Mouse (Mus musculus): ENCODE results near the gene Spag16.

DNA sequence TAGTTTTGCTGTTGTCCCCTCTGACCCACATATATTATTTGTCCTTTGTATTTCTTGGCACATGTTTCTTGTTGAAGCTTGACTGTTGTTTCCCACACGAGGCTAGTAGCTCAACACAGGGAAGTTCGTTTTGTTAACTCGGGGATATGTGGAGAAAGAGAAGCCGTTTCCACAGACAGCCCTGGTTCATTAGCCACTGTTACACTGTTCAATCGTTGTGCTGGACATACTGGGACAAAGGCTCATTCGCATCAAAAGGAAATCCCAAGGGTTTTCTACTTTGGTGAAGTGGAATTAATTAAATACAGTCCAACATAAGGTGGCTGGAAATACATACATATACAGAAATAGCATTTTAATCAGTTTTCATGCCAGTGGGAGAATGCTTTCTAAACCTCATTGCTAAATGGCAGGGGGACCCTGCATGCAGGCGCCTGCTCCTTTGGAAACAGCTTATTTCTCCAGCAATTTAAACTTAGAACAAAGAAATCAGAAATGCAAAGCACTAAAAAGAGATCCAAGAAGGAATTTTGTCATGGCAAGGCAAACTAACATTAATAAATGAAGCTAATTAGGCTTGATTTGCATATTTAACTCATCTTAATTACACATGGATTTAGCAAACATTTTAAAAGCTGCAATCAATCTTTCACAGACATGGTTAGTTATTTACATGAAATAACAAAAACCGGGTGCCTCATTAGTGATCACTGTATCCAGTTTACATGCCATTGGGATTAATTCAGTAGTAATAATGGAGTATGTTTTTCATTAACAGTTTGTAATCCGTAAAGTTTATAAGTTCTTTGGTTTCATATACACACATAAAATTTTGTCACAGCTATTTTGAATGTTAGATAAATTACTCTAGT, 615.7 kb downstream of the Spag16 start:
- TF ChIP-seq GATA1 (IDR thresholded peaks at IDR 0.05; ENCODE audit: borderline replicate concordance, low read length) (no peak), FLI1 (IDR thresholded peaks at IDR 0.05; ENCODE audit: low read length) (no peak)
